In the genomic region with DNA sequence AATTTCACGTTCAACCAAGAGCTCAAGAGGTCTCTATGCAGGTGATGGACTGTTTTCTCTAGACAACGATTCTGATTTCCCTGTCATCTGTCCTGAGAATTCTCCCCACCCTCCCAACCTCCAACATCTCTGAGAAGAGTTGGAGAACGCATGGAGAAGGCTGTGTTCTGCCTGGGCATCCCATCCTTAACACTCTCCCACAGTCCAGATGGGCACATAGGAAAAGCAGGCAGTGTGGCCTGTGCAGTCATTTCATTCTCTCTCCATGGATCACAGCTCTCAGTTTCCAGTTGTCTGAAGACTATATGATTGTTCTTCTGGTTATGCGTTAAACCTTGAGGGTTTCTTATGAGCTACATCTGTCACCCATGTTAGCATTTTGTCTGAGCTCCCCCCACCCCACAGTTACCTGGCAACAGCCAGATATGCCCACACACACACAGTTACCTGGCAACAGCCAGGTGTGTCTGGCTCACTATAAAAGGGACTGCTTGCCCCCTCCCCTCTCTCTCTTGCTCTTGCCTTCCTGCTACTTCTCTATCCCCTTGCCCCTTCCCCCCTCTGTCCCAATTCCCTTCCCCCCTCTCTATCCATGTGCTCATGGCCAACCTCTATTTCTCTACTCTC, we compare ENCODE assay signal across 31 mouse cellular contexts.
DNase-seq lines count a peak whose midpoint lies in the region; ATAC-seq and TF ChIP-seq lines count a peak whose summit lies in the region.
"Had no signal": no experiment of that assay in that cellular context is flagged by ENCODE, and none has a peak within 500 bp of the region (broad histone marks: within the 10 kb centered on the region; RNA-seq: fewer than 3 reads in every experiment).

No protein-coding gene starts in this region.

- H3K4me2 ChIP-seq in forebrain, embryonic 13.5 days, result no peak overlapping the region
- no peak overlapping the region for H3K4me2 ChIP-seq in forebrain, embryonic 14.5 days (ENCODE audit: low read length)
- no peak overlapping the region for H3K4me2 ChIP-seq in hindbrain, postnatal 0 days (ENCODE audit: low read depth, low read length)
- H3K4me2 ChIP-seq in hindbrain, embryonic 11.5 days (replicated peaks; ENCODE audit: low read depth, low read length), result no peak overlapping the region
- no peak overlapping the region for H3K4me2 ChIP-seq in midbrain, embryonic 11.5 days
- no peak overlapping the region for H3K4me2 ChIP-seq in midbrain, postnatal 0 days (ENCODE audit: low read depth, low read length, poor library complexity, severe bottlenecking)
- H3K4me2 ChIP-seq: embryonic facial prominence, embryonic 12.5 days; heart, embryonic 13.5 days; neural tube, embryonic 15.5 days had no signal

- ATAC-seq in forebrain, embryonic 13.5 days, result peak; percentile 36; the same call in 1 of the 2 replicates
- no peak for ATAC-seq in forebrain, embryonic 14.5 days
- peak; percentile 58; the same call in 1 of the 2 replicates for ATAC-seq in hindbrain, postnatal 0 days
- no peak for ATAC-seq in hindbrain, embryonic 11.5 days (ENCODE audit: low FRiP score)
- ATAC-seq in midbrain, embryonic 11.5 days (ENCODE audit: low FRiP score), result no peak
- 0 out of 2 replicates have a peak, but pooled peaks have one; percentile 44 for ATAC-seq in midbrain, postnatal 0 days (ENCODE audit: low FRiP score)
- ATAC-seq: intestine, embryonic 16.5 days had no signal

- no peaks in the 10 kb centered on the region for H3K9me3 ChIP-seq in forebrain, embryonic 13.5 days (replicated peaks)
- H3K9me3 ChIP-seq in forebrain, embryonic 14.5 days (replicated peaks; ENCODE audit: control insufficient read depth, low read length), result no peaks in the 10 kb centered on the region
- H3K9me3 ChIP-seq in hindbrain, postnatal 0 days (ENCODE audit: low read length), result no peaks in the 10 kb centered on the region
- no peaks in the 10 kb centered on the region for H3K9me3 ChIP-seq in hindbrain, embryonic 11.5 days (ENCODE audit: control insufficient read depth, low read length)
- no peaks in the 10 kb centered on the region for H3K9me3 ChIP-seq in midbrain, embryonic 11.5 days (ENCODE audit: control insufficient read depth, low read length)
- no peaks in the 10 kb centered on the region for H3K9me3 ChIP-seq in midbrain, embryonic 10.5 days (replicated peaks)
- no peaks in the 10 kb centered on the region for H3K9me3 ChIP-seq in midbrain, postnatal 0 days (ENCODE audit: low read length)
- H3K9me3 ChIP-seq: embryonic facial prominence, embryonic 12.5 days; heart, embryonic 13.5 days; neural tube, embryonic 15.5 days had no signal

- H3K27ac ChIP-seq in forebrain, embryonic 13.5 days, result no peak overlapping the region
- H3K27ac ChIP-seq in forebrain, embryonic 14.5 days (ENCODE audit: low read depth, low read length), result no peak overlapping the region
- no peak overlapping the region for H3K27ac ChIP-seq in hindbrain, postnatal 0 days
- H3K27ac ChIP-seq in hindbrain, embryonic 11.5 days (ENCODE audit: low read depth, low read length), result no peak overlapping the region
- H3K27ac ChIP-seq in midbrain, embryonic 11.5 days (ENCODE audit: low read depth, low read length), result no peak overlapping the region
- no peak overlapping the region for H3K27ac ChIP-seq in midbrain, embryonic 10.5 days (replicated peaks)
- no peak overlapping the region for H3K27ac ChIP-seq in midbrain, postnatal 0 days (ENCODE audit: low read depth, low read length)
- H3K27ac ChIP-seq: embryonic facial prominence, embryonic 12.5 days; heart, embryonic 13.5 days; kidney, postnatal 0 days; liver, embryonic 14.5 days; macrophage; neural tube, embryonic 15.5 days; stomach, postnatal 0 days had no signal

- no peaks in the 10 kb centered on the region for H3K4me1 ChIP-seq in forebrain, embryonic 13.5 days
- no peaks in the 10 kb centered on the region for H3K4me1 ChIP-seq in forebrain, embryonic 14.5 days (ENCODE audit: control insufficient read depth, insufficient read depth, low read length)
- peaks cover 3% of the 10 kb centered on the region; the same call in 1 of the 2 replicates for H3K4me1 ChIP-seq in hindbrain, postnatal 0 days (ENCODE audit: insufficient read depth, low read length)
- no peaks in the 10 kb centered on the region for H3K4me1 ChIP-seq in hindbrain, embryonic 11.5 days (replicated peaks; ENCODE audit: control insufficient read depth, insufficient read depth, low read length)
- peaks cover 3% of the 10 kb centered on the region for H3K4me1 ChIP-seq in midbrain, embryonic 11.5 days (ENCODE audit: control insufficient read depth, insufficient read depth, low read length)
- peaks cover 11% of the 10 kb centered on the region for H3K4me1 ChIP-seq in midbrain, embryonic 10.5 days
- no peaks in the 10 kb centered on the region for H3K4me1 ChIP-seq in midbrain, postnatal 0 days (ENCODE audit: insufficient read depth, low read length)
- H3K4me1 ChIP-seq: embryonic facial prominence, embryonic 12.5 days had no signal

- no peaks in the 10 kb centered on the region for H3K27me3 ChIP-seq in forebrain, embryonic 13.5 days
- H3K27me3 ChIP-seq in forebrain, embryonic 14.5 days (replicated peaks; ENCODE audit: control insufficient read depth, insufficient read depth, low read length), result no peaks in the 10 kb centered on the region
- no peaks in the 10 kb centered on the region for H3K27me3 ChIP-seq in hindbrain, postnatal 0 days (ENCODE audit: insufficient read depth, low read length)
- no peaks in the 10 kb centered on the region for H3K27me3 ChIP-seq in hindbrain, embryonic 11.5 days (ENCODE audit: control insufficient read depth, insufficient read depth, low read length)
- H3K27me3 ChIP-seq in midbrain, embryonic 11.5 days (ENCODE audit: control insufficient read depth, insufficient read depth, low read length), result no peaks in the 10 kb centered on the region
- H3K27me3 ChIP-seq in midbrain, embryonic 10.5 days (ENCODE audit: low read depth, poor library complexity, severe bottlenecking), result no peaks in the 10 kb centered on the region; the same call in 1 of the 2 replicates
- H3K27me3 ChIP-seq in midbrain, postnatal 0 days (ENCODE audit: insufficient read depth, low read length), result no peaks in the 10 kb centered on the region
- H3K27me3 ChIP-seq: CH12.LX; embryonic facial prominence, embryonic 12.5 days; heart, embryonic 13.5 days; neural tube, embryonic 15.5 days had no signal

- DNase-seq in forebrain, embryonic 14.5 days (ENCODE audit: low spot score), result no peak
- DNase-seq in hindbrain, postnatal 0 days (ENCODE audit: low spot score), result no peak
- DNase-seq in hindbrain, embryonic 11.5 days (ENCODE audit: low spot score), result no peak
- peak; percentile 56 for DNase-seq in midbrain, embryonic 11.5 days (ENCODE audit: low spot score, missing footprints)
- DNase-seq in midbrain, embryonic 10.5 days (ENCODE audit: low spot score), result no peak
- no peak for DNase-seq in midbrain, postnatal 0 days (ENCODE audit: low spot score)
- no peak for DNase-seq in cerebellum, postnatal 14 days
- DNase-seq: adrenal gland, adult 8-10 months; cerebellum, adult 8-10 months; cerebellum, postnatal 36 days; heart, postnatal 10 days; kidney, adult 8-10 months; kidney, postnatal 4 days; liver; lung, adult 2 months; lung, postnatal 10 days; retina, postnatal 1 day; right cerebral cortex, postnatal 25 days; spleen, adult 18-20 months; thymus, adult 2 months; thymus, postnatal 36 days had no signal

- no peaks in the 10 kb centered on the region for H3K36me3 ChIP-seq in forebrain, embryonic 13.5 days (ENCODE audit: poor library complexity, severe bottlenecking)
- H3K36me3 ChIP-seq in forebrain, embryonic 14.5 days (ENCODE audit: control insufficient read depth, insufficient read depth, low read length), result no peaks in the 10 kb centered on the region
- no peaks in the 10 kb centered on the region for H3K36me3 ChIP-seq in hindbrain, postnatal 0 days (ENCODE audit: insufficient read depth, low read length)
- H3K36me3 ChIP-seq in hindbrain, embryonic 11.5 days (ENCODE audit: control insufficient read depth, insufficient read depth, low read length), result no peaks in the 10 kb centered on the region
- no peaks in the 10 kb centered on the region for H3K36me3 ChIP-seq in midbrain, embryonic 11.5 days (ENCODE audit: control insufficient read depth, insufficient read depth, low read length)
- H3K36me3 ChIP-seq in midbrain, embryonic 10.5 days, result no peaks in the 10 kb centered on the region
- no peaks in the 10 kb centered on the region for H3K36me3 ChIP-seq in midbrain, postnatal 0 days (ENCODE audit: insufficient read depth, low read length)
- H3K36me3 ChIP-seq: embryonic facial prominence, embryonic 12.5 days; heart, embryonic 13.5 days; neural tube, embryonic 15.5 days had no signal

- H3K4me3 ChIP-seq in forebrain, embryonic 13.5 days, result no peak overlapping the region
- H3K4me3 ChIP-seq in forebrain, embryonic 14.5 days (ENCODE audit: low read depth, low read length), result no peak overlapping the region
- no peak overlapping the region for H3K4me3 ChIP-seq in hindbrain, postnatal 0 days (ENCODE audit: low read length)
- H3K4me3 ChIP-seq in hindbrain, embryonic 11.5 days (ENCODE audit: low read depth, low read length), result no peak overlapping the region
- no peak overlapping the region for H3K4me3 ChIP-seq in midbrain, embryonic 11.5 days (ENCODE audit: low read depth, low read length)
- H3K4me3 ChIP-seq in midbrain, embryonic 10.5 days, result no peak overlapping the region
- no peak overlapping the region for H3K4me3 ChIP-seq in midbrain, postnatal 0 days (ENCODE audit: low read depth, low read length)
- H3K4me3 ChIP-seq: embryonic facial prominence, embryonic 12.5 days; heart, embryonic 13.5 days; neural tube, embryonic 15.5 days had no signal

- no peak overlapping the region for H3K9ac ChIP-seq in forebrain, embryonic 13.5 days
- no peak overlapping the region for H3K9ac ChIP-seq in forebrain, embryonic 14.5 days (ENCODE audit: low read length)
- no peak overlapping the region for H3K9ac ChIP-seq in hindbrain, postnatal 0 days (replicated peaks; ENCODE audit: low read length)
- H3K9ac ChIP-seq in hindbrain, embryonic 11.5 days (ENCODE audit: low read depth, low read length), result no peak overlapping the region
- no peak overlapping the region for H3K9ac ChIP-seq in midbrain, embryonic 11.5 days (ENCODE audit: low read length)
- H3K9ac ChIP-seq in midbrain, postnatal 0 days (replicated peaks; ENCODE audit: low read length, poor library complexity, severe bottlenecking), result no peak overlapping the region
- H3K9ac ChIP-seq: embryonic facial prominence, embryonic 12.5 days; heart, embryonic 13.5 days; liver, embryonic 14.5 days; neural tube, embryonic 15.5 days had no signal

- no peak for TF ChIP-seq CTCF in hindbrain, postnatal 0 days (IDR thresholded peaks at IDR 0.05; ENCODE audit: low read depth)
- no peak for TF ChIP-seq CTCF in midbrain, postnatal 0 days (IDR thresholded peaks at IDR 0.05)

- 91% methylated on average over 4 of the region's 4 CpGs for WGBS in forebrain, embryonic 13.5 days
- 86% methylated on average over 4 of the region's 4 CpGs for WGBS in forebrain, embryonic 14.5 days
- 75% methylated on average over 4 of the region's 4 CpGs for WGBS in hindbrain, postnatal 0 days
- 84% methylated on average over 4 of the region's 4 CpGs for WGBS in hindbrain, embryonic 11.5 days
- WGBS in midbrain, embryonic 11.5 days, result 86% methylated on average over 4 of the region's 4 CpGs
- WGBS in midbrain, embryonic 10.5 days, result 89% methylated on average over 4 of the region's 4 CpGs
- WGBS in midbrain, postnatal 0 days, result 77% methylated on average over 4 of the region's 4 CpGs

Comparison
In these comparisons a context has a peak if more than half of its experiments do, and no peak if none do; other contexts are left out.
1. ATAC-seq: peak in forebrain, embryonic 13.5 days (single experiment), hindbrain, postnatal 0 days (single experiment) and midbrain, postnatal 0 days (single experiment); none in forebrain, embryonic 14.5 days (single experiment), hindbrain, embryonic 11.5 days (single experiment) and midbrain, embryonic 11.5 days (single experiment).